Mouse (Mus musculus) limb, embryonic 11.5 days (tissue): Measurements from ENCODE around the gene Igsf3. TPM values are rescaled to one million over a fixed set of nuclear protein-coding genes. Genes with fewer than 3 reads are reported as not detected.
A peak's percentile ranks its signal among the peaks of the same experiment; 100 is the strongest.

Experiments used
- ATAC-seq: fragments of 200-750 bp; cut with Nextera tagmentation; 2 replicates; pipeline ENCODE4 v1.8.0; 2017; ENCODE audit warnings: low read depth; ENCODE audit not compliant: insufficient number of reproducible peaks, low FRiP score, low TSS enrichment
- DNase-seq: peaks from one replicate; pipeline ENCODE4 v3.0.0-alpha.2; 2015; ENCODE audit warnings: low spot score
- H3K27ac ChIP-seq: fragments of 300-500 bp; sonication (generic); replicated peaks from 2 replicates; pipeline ENCODE4 v1.5.1; 2014; ENCODE audit warnings: low read depth, mild to moderate bottlenecking, low read length
- H3K27me3 ChIP-seq: fragments of 300-500 bp; sonication (generic); 2 replicates; pipeline ENCODE4 v1.6.1; 2014; ENCODE audit warnings: mild to moderate bottlenecking, low read length, mixed read lengths; ENCODE audit not compliant: control insufficient read depth, insufficient read depth
- H3K36me3 ChIP-seq: fragments of 300-500 bp; sonication (generic); 2 replicates; pipeline ENCODE4 v1.6.1; 2014; ENCODE audit warnings: mild to moderate bottlenecking, low read length, moderate library complexity, mixed read lengths; ENCODE audit not compliant: control insufficient read depth, insufficient read depth
- H3K4me1 ChIP-seq: fragments of 300-500 bp; sonication (generic); 2 replicates; pipeline ENCODE4 v1.6.1; 2014; ENCODE audit warnings: low read length, mixed read lengths; ENCODE audit not compliant: control insufficient read depth, insufficient read depth
- H3K4me2 ChIP-seq: fragments of 300-500 bp; sonication (generic); 2 replicates; pipeline ENCODE4 v1.6.1; 2014; ENCODE audit warnings: low read depth, mild to moderate bottlenecking, moderate library complexity; ENCODE audit not compliant: severe bottlenecking
- H3K4me3 ChIP-seq: fragments of 300-500 bp; sonication (generic); 2 replicates; pipeline ENCODE4 v1.5.1; 2014; ENCODE audit warnings: low read depth, low read length
- H3K9ac ChIP-seq: fragments of 300-500 bp; sonication (generic); 2 replicates; pipeline ENCODE4 v1.6.1; 2014; ENCODE audit warnings: mild to moderate bottlenecking, low read length
- H3K9me3 ChIP-seq: fragments of 300-500 bp; sonication (generic); 2 replicates; pipeline ENCODE4 v1.6.1; 2016; ENCODE audit warnings: low read length; ENCODE audit not compliant: control insufficient read depth
- WGBS: fragments of 180-500 bp; shearing (Covaris S2); extraction: QIAGEN DNeasy Blood & Tissue Kit; methylation state at CpG from one replicate; pipeline ENCODE4 v1.1.7; 2014; 5-methylcytosine and 5-hydroxymethylcytosine counted together
- polyA plus RNA-seq: library from polyadenylated mRNA; unstranded; fragments of >200 nt; fragmentation: Nextera tagmentation; extraction: Ambion mirVana; gene quantifications from 2 replicates; pipeline ENCODE4 v1.2.1, GENCODE M21; 2014

Igsf3 gene
- polyA plus RNA-seq, 1 experiment from 2014 or later: 60.1 TPM

DNA sequence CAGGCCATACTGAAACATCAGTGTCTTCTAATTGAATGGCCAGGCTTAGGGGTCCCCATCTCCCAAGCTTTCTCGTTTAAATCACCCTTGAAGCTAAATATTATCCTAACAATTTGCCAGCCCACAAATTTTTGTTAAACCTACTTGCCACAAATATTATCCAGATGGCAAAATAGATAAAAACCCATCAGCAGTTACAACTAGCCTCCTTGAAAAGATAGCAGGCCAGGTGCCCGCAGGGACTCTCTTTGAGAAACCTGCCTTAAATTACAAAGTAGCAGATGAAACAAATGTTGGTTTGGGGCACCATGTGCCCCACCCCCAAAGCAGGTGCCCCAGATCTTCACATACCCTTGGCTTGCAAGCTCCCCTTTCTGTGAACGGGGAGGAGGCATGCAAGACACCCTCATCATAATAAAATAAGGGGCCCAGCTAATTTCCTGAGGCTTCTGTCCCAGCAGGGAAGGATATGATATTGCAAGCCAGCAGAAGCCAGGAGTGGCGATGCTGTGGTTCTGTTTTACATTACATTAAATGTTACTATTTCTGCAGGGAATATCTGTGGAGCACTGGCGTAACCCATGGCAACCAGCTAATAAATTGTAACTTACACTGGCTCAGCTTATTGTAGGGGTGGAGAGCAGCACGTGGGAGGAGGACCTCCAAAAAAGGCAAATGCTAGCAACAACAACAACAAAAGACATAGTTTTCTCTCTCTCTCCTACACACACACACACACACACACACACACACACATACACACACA is 27.2 kb upstream of the Igsf3 start:
- H3K9ac ChIP-seq: no peak overlapping the region
- no peak overlapping the region for H3K4me3 ChIP-seq
- WGBS: 23% methylated on average over 6 of the region's 6 CpGs
- no peaks in the 10 kb centered on the region for H3K27me3 ChIP-seq
- ATAC-seq (peak; percentile 79; the same call in 1 of the 2 replicates), DNase-seq (peak; percentile 53)
- no peaks in the 10 kb centered on the region for H3K36me3 ChIP-seq
- H3K9me3 ChIP-seq: no peaks in the 10 kb centered on the region
- no peak overlapping the region for H3K4me2 ChIP-seq
- peaks cover 25% of the 10 kb centered on the region for H3K4me1 ChIP-seq
- peak overlapping the region; percentile 59; the same call in 1 of the 2 replicates for H3K27ac ChIP-seq

- peaks cover 25% of the 10 kb centered on the region for H3K4me1 ChIP-seq
- DNase-seq (no peak), ATAC-seq (no peak)
- no peaks in the 10 kb centered on the region for H3K9me3 ChIP-seq
- no peaks in the 10 kb centered on the region for H3K27me3 ChIP-seq
- H3K4me3 ChIP-seq: no peak overlapping the region
- H3K27ac ChIP-seq: no peak overlapping the region; the same call in 1 of the 2 replicates
- H3K4me2 ChIP-seq: no peak overlapping the region
- no peaks in the 10 kb centered on the region for H3K36me3 ChIP-seq
- 34% methylated on average over 4 of the region's 4 CpGs for WGBS
- H3K9ac ChIP-seq: no peak overlapping the region
Observed at GRCm38 (mm10) chr3:101350406-101350805, 26.5 kb upstream of the Igsf3 start.

DNA sequence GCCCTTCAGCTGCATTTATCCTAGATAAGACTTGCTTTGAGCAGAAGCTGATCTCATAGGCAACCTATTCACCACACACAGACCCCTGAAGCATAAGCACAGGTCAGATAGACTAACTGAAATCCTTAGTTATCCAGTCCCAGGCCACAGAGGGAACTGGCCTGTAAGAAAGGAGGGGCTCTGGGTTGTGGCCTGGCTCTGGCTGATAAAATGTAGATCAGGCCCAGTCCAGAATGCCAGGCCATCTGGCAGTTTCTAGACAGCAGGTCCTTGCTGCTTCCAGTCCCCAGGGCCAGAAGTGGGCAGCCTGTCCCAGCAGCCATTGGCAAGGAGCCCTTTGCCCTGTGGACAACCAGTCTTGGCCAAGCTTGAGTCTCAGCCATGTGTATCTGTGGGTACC is 22.4 kb upstream of the Igsf3 start:
- Histone ChIP-seq H3K4me1 (peaks cover 11% of the 10 kb centered on the region), H3K27ac (no peak overlapping the region), H3K4me2 (no peak overlapping the region), H3K27me3 (no peaks in the 10 kb centered on the region), H3K4me3 (no peak overlapping the region), H3K9me3 (no peaks in the 10 kb centered on the region), H3K9ac (no peak overlapping the region), H3K36me3 (no peaks in the 10 kb centered on the region)
- no peak for DNase-seq
- ATAC-seq: no peak

DNA sequence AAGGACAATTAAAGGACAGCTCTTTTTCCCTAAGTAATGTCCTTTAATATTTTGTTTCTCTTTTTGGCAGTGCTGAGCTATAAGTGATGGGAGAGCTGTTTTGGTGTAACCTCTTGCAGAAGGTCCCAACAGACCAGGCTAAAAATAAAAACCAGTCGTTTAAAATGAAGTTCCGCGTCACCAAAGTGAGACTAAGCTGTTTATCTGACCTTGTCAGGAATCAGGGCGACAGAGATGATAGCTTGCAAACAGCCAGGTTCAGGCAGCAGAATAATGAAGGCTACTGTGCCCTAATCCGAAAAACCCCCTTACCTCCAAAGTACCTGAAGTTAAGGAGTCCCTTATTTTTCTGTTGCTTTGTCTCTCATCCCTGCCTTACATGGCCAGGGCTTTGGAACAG is 21.2 kb upstream of the Igsf3 start:
- 53% methylated on average over 5 of the region's 5 CpGs for WGBS
- ATAC-seq (no peak), DNase-seq (no peak)
- Histone ChIP-seq H3K9me3 (no peaks in the 10 kb centered on the region), H3K4me2 (no peak overlapping the region), H3K4me1 (peaks cover 2% of the 10 kb centered on the region), H3K27ac (no peak overlapping the region), H3K4me3 (no peak overlapping the region), H3K36me3 (no peaks in the 10 kb centered on the region), H3K27me3 (no peaks in the 10 kb centered on the region), H3K9ac (no peak overlapping the region)

DNA sequence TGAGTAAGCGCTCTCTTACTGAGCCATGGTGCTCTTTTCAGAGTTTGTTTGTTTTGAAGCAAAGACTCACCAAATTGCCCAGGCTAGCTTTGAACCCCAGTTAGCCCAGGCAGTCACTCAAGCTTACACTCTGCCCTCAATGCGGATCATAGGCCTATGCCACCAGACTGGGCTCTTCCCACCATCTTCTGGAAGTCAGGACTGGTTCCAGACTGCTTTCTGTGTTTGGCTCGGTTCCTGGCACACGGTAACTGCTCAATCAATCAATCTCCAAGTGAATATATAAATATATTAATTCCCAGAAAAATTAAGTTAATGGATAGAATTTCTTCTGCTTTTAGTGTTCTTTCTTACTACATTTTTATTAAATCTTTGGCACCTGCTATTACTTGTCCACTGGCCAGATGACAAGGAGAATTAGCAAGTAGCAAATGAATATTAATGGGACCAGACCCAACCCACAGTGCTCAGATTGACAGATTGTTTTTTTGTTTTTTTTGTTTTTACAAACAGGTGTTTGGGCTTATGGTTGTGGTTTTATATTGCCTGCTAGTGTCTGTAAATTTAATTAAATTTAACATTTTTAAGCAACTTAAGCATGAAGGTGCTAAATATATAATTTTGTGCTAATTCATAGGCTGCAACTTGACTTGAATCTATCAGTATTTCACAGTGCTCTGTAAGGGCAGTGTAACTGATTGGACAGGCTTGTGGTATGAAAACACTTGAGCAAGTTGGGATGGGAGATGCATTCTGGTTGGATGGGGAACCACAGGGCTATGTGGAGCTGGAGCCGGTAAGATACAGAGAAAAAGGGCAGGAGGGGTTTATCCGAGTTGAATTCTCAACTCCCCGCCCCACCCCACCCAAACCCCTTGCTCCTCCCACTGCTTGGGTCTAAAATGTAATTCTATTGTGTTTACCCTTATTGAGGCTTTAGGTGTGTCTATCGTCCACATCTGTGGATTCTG is 20.0 kb upstream of the Igsf3 start:
- WGBS: 79% methylated on average over 8 of the region's 8 CpGs
- DNase-seq (no peak), ATAC-seq (no peak)
- H3K27me3 ChIP-seq: no peaks in the 10 kb centered on the region
- no peaks in the 10 kb centered on the region for H3K36me3 ChIP-seq
- H3K9ac ChIP-seq: no peak overlapping the region
- no peaks in the 10 kb centered on the region for H3K9me3 ChIP-seq
- no peak overlapping the region for H3K27ac ChIP-seq
- H3K4me3 ChIP-seq: no peak overlapping the region
- no peaks in the 10 kb centered on the region for H3K4me1 ChIP-seq
- no peak overlapping the region for H3K4me2 ChIP-seq

DNA sequence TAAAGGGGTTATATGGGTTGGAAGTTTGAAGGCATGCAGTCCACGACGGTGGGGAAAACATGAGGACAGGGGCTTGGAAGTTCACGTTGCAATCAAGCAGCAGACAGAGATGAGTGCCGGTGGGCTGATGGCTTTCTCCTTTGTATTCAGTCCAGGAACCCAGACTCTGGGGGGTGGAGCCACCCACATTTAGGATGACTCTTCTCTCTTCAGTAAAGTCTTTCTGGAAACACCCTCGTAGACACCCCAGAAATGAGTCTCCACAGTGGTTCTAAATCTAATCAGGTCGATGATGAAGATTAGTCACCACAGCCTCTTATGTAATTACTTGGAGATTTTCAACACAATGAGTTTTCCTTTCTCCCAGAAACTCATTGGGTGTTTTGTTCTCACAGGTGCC is 16.1 kb upstream of the Igsf3 start:
- H3K9ac ChIP-seq: no peak overlapping the region
- DNase-seq: no peak
- ATAC-seq: no peak
- no peaks in the 10 kb centered on the region for H3K27me3 ChIP-seq
- no peak overlapping the region for H3K4me2 ChIP-seq
- no peaks in the 10 kb centered on the region for H3K4me1 ChIP-seq
- H3K27ac ChIP-seq: no peak overlapping the region
- H3K4me3 ChIP-seq: no peak overlapping the region
- H3K36me3 ChIP-seq: no peaks in the 10 kb centered on the region
- 88% methylated on average over 6 of the region's 6 CpGs for WGBS
- H3K9me3 ChIP-seq: no peaks in the 10 kb centered on the region

GRCm38 (mm10) chr3:101362391-101362790 is 14.5 kb upstream of the Igsf3 start:
- H3K4me2 ChIP-seq: no peak overlapping the region
- H3K4me1 ChIP-seq: no peaks in the 10 kb centered on the region
- no peak overlapping the region for H3K4me3 ChIP-seq
- DNase-seq (no peak), ATAC-seq (no peak)
- WGBS: 88% methylated on average over 4 of the region's 4 CpGs
- no peaks in the 10 kb centered on the region for H3K36me3 ChIP-seq
- no peak overlapping the region for H3K9ac ChIP-seq
- H3K27me3 ChIP-seq: no peaks in the 10 kb centered on the region
- H3K9me3 ChIP-seq: no peaks in the 10 kb centered on the region
- H3K27ac ChIP-seq: no peak overlapping the region

GRCm38 (mm10) chr3:101363574-101363973 is 13.3 kb upstream of the Igsf3 start:
- 82% methylated on average over 7 of the region's 7 CpGs for WGBS
- H3K4me3 ChIP-seq: no peak overlapping the region

More at GRCm38 (mm10) chr3:101363574-101363973, 13.3 kb upstream of the Igsf3 start:
- no peaks in the 10 kb centered on the region for H3K4me1 ChIP-seq
- no peaks in the 10 kb centered on the region for H3K9me3 ChIP-seq
- DNase-seq: no peak
- no peaks in the 10 kb centered on the region for H3K27me3 ChIP-seq
- H3K4me2 ChIP-seq: no peak overlapping the region
- no peak overlapping the region for H3K9ac ChIP-seq
- no peak overlapping the region for H3K27ac ChIP-seq
- peak; percentile 33; the same call in 1 of the 2 replicates for ATAC-seq
- H3K36me3 ChIP-seq: no peaks in the 10 kb centered on the region
